Mouse (Mus musculus): ENCODE measurements at regions not wholly inside any gene's neighbourhood (a gene's known extent, or its start where the extent isn't known, plus 50 kb on each side); places are given as distances from the start of the nearest gene placed in this dataset.

GRCm38 (mm10) chr2:103891240-103891767 lies 66.5 kb upstream of the Lmo2 start:
- no peak for ATAC-seq (ENCODE audit: insufficient number of reproducible peaks, low FRiP score, low TSS enrichment)

- no peak for ATAC-seq (ENCODE audit: insufficient number of reproducible peaks, low FRiP score, low TSS enrichment)
These were observed 64.5 kb upstream of the Lmo2 start for GRCm38 (mm10) chr2:103893159-103893740.

GRCm38 (mm10) chr2:103893805-103894204 lies 64.0 kb upstream of the Lmo2 start:
- no peak for ATAC-seq (ENCODE audit: insufficient number of reproducible peaks, low FRiP score, low TSS enrichment)

GRCm38 (mm10) chr2:103894981-103895676 lies 62.7 kb upstream of the Lmo2 start:
- ATAC-seq (ENCODE audit: insufficient number of reproducible peaks, low FRiP score, low TSS enrichment): no peak

- ATAC-seq (ENCODE audit: insufficient number of reproducible peaks, low FRiP score, low TSS enrichment): no peak
These were observed 61.6 kb upstream of the Lmo2 start for GRCm38 (mm10) chr2:103896160-103896559.

- ATAC-seq (ENCODE audit: insufficient number of reproducible peaks, low FRiP score, low TSS enrichment): no peak
These were observed 61.0 kb upstream of the Lmo2 start for GRCm38 (mm10) chr2:103896814-103897213.

- ATAC-seq (ENCODE audit: insufficient number of reproducible peaks, low FRiP score, low TSS enrichment): no peak
These were observed 58.1 kb upstream of the Lmo2 start for GRCm38 (mm10) chr2:103899713-103900112.

GRCm38 (mm10) chr2:103900384-103900783 lies 57.4 kb upstream of the Lmo2 start:
- ATAC-seq (ENCODE audit: insufficient number of reproducible peaks, low FRiP score, low TSS enrichment): no peak

- no peak for ATAC-seq (ENCODE audit: insufficient number of reproducible peaks, low FRiP score, low TSS enrichment)
These were observed 56.3 kb upstream of the Lmo2 start for GRCm38 (mm10) chr2:103901457-103901856.

GRCm38 (mm10) chr2:103902777-103903176 lies 55.0 kb upstream of the Lmo2 start:
- no peak for ATAC-seq (ENCODE audit: insufficient number of reproducible peaks, low FRiP score, low TSS enrichment)

GRCm38 (mm10) chr2:103905681-103906080 lies 52.1 kb upstream of the Lmo2 start:
- ATAC-seq (ENCODE audit: insufficient number of reproducible peaks, low FRiP score, low TSS enrichment): no peak

GRCm38 (mm10) chr2:103906581-103907184 lies 51.1 kb upstream of the Lmo2 start:
- no peak for ATAC-seq (ENCODE audit: insufficient number of reproducible peaks, low FRiP score, low TSS enrichment)
